Mouse (Mus musculus) layer of hippocampus, adult 9-10 months (tissue): ENCODE measurements around the gene Tgm2.
A peak's percentile ranks its signal among the peaks of the same experiment; 100 is the strongest.

Experiments used
- DNase-seq: peaks from one replicate; pipeline ENCODE4 v3.0.0; 2022; ENCODE audit warnings: low spot score

Gene Tgm2

DNA sequence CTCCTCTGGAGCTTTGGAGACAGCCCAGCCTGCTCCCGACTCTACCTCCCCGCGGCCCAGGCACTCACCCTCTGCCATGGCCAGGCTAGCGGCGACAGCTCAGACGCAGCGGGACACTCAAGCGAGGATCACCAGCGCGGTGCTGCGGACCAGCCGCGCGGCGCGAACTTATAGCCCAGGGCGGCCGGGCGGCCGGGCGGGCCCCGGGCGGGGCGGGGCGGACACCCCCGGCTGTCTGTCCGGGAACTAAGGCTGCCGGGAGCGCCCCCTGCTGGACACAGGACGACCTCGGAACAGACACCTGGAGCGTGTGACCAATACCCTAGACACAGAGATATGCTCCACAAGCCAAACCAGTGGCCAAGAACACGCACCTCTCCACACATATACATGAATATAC is at the start of gene Tgm2:
Tgm2 (minus strand) TSS at position 214 of the 400 bp plus-strand sequence.
- peak; percentile 25 for DNase-seq

DNA sequence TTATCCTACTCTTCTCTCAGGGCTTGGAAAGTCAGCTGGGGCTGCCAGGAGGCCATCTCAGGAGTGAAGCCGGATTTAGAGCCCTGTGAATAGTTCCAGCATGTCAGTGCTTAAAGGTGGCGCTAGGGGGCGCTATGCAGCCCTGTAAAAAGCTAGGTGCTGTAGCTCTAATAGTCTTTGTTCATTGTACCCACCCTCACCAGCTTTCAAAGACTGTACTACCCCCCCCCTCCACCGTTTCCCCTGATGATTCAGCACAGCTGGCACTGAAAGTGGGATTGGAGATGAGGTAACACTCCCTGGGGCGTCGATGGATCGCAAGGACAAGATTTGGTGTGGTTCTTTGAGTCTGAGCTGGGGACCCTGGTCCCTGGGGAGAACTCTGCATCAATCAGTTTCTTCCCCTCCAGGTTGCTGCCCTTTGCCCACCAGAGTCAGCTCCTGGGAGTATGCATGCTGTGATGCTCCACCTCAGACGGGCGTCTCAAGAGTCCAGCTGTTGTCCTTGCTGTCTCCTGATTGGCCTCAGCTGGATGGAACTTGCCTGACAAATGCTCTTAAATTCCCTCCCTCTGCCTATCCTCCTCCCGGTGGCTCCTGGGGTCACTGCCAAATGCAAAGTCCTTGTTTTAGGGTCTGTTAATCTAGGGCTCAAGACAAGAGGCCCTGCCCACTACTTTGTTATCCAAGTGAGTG is 48.9 kb upstream of the Tgm2 start:
- no peak for DNase-seq

DNA sequence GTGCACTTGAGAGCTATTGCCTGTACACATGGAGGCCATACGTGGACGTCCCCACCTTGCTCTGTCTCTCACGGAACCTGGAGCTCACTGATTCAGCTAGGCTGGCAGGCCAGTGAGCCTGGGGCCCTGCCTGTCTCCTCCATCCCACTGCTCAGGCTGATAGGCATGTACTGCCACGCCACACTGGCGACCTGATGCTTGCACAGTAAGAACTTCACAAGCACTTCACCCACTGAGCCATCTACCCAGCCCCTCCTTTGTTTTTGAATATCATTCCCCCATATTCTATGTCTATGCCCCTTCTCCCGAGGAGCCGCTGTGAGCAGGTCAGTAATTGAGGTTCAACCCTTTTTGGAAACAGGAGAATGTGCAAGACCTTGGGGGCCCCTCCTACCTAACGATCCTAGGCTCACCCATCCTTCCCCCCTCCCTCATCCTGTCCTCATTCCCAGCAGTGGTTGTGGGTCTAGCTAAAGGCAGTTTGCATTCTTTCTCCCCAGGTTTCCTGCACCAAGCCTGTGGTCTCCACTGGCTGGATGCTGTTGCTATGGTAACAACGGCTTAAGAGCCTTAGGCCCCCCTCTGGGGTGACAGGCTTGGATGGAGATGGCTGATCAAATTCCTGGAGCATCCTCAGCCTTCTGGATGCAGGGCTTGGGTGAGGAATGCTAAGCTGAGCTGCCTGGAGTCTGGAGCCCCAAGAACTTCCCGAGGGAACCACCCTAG is 47.5 kb upstream of the Tgm2 start:
- no peak for DNase-seq

DNA sequence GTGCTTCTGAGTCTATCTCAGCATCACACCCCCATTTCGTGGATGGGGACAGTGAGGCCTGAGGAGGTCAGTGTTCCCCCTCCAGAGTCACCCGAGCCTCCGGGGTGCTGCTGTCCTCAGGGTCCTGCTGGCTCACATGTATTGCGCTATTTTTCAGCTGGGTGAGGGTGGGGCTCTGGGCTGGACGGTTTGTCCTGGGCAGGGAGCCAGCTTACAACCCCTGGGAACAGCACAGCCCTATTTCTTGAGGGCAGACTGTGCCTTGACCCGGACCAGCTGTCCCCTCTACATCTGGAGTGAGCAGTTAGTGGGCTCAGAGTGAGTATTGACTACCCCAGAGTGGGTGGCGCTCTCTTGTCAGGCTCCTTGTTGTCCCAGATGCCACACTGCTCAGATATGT is 44.9 kb upstream of the Tgm2 start:
- DNase-seq = no peak

DNA sequence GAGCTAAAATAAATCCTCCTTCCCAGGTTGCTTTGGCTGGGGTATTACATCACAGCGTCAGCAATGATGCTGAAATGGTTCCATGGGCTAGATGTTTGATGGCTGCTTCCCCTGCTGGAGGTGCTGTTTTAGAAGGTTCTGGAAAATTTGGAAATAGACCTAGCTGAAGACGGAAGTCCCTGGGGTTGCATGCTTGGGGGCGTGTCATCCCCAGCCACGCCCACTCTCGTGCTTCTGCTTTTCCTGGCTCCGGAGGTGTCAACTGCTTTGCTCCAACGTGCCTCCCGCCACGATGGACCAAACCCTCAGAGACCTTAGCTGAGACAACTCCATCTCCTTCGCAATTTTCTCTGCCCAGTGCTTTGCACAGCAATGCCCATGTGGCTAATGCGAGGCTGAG is 43.2 kb upstream of the Tgm2 start:
- DNase-seq = no peak

DNA sequence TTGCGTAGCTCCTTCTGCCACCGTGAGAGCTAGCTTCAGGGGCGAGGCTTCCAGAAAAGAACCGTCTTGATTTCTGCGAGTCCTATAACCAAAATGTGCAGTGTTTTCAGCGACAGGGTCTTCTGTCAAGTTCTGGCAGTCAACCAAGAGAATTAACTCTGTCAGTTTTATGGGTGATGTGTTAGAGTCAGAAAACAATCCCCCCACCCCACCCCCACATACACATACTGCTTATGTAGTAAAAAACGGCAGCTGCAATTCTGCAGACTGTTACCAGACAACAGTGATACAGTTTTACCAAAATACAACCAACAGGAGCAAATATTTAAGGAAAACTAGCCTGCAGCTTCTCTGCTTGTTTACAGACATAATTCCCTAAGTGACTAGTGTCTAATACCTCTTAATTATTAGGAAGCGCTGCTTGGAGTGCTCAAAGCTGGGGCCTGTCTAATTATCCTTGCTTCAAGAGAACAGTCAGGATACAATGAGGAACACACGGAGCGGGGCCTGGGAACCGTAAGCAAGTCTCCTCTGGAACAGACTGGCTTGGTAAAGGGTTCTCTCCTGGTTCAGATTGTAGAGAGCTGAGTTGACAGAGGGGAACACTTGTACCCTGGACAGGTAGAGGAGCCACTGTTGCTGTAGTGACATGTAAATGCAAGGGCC is 40.1 kb upstream of the Tgm2 start:
- DNase-seq = no peak

DNA sequence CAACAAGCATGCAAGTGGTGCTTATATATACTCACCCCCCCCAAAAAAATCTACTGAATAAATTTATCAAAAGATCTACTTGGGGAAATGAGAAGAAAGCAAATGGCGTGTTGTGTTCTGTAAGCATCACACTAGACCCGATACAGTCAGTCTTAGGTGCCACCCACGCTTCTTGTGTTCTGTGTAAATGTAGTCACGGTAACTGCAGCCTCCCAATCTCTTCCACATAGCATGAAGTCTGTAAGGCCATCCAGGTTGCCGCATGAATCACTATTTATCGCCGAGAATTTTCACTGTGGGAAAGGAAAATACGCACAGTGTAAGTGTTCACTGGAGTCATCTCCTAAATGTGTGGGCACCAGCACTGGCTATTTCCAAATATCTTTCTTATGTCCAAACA is 37.0 kb upstream of the Tgm2 start:
- no peak for DNase-seq

DNA sequence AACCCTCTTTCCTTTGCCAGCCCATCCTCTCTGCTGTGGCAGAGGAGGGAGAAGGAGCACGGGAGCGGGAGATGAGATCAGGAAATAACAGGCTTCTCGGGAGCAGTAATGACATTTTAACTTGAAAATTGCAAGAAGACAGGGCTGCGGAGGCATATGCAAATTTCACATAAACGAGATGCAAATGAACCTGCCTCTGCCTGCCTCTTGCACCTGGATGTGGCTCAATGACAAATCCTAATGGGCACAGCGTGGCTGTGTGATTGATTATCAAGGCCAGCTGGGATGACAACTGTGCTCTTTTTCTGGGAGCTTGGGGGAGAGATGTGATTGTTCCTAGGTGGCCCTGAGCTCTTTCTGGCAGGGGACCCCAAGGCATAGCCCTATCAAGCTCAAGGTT is 35.7 kb upstream of the Tgm2 start:
- no peak for DNase-seq

DNA sequence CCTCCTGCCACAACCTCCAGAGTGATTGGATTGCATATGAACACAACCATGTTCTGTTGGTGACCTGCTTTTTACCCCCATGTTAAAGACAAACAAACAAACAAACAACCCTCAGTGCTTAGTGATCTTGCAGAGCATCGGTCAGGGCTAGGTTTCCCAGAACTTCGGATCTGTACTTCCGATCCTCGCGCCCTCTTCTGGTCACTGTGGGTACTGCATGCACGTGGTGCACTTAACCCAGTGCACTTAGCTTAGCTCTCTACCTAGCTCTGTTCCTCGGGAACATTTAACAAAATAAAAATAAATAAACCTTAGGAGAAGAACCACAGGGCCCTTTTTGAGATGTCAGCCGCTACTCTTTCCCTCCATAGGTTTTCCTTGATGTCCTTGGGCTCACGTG is 34.6 kb upstream of the Tgm2 start:
- no peak for DNase-seq

DNA sequence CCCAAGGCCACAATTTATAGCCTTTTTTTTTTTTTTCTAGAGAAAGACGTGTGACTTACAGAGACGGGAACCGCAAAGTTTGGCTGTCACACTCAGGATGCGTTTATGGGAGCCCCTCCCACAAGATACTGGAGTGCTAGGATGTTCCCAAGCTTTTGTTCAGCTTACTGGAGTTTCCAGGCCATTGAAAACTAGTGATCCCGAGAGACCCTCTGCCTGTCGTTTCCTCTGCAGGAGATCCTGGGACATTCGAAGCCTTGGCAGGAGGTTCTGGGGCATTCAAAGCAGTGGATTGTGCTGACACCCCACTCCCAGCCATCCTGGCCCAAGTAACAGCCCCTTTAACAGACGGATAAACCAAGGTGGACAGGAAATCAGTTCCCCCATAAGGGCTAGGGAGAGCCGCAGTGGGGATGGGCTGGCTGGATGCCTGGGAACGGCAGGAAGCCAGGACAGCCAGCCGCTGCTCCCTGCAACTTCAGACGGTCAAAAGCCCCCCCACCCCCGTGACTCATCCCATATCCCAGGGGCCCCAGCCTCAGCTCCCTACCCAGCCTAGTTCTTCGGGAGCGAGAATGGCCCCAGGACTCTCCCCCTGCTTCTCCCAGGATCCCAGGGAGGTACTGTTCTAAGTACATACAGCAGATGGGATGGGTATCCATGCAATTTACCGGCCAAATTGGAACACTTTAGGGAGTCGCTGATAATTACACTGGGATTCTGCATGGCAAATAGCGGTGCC is 33.3 kb upstream of the Tgm2 start:
- DNase-seq = no peak

DNA sequence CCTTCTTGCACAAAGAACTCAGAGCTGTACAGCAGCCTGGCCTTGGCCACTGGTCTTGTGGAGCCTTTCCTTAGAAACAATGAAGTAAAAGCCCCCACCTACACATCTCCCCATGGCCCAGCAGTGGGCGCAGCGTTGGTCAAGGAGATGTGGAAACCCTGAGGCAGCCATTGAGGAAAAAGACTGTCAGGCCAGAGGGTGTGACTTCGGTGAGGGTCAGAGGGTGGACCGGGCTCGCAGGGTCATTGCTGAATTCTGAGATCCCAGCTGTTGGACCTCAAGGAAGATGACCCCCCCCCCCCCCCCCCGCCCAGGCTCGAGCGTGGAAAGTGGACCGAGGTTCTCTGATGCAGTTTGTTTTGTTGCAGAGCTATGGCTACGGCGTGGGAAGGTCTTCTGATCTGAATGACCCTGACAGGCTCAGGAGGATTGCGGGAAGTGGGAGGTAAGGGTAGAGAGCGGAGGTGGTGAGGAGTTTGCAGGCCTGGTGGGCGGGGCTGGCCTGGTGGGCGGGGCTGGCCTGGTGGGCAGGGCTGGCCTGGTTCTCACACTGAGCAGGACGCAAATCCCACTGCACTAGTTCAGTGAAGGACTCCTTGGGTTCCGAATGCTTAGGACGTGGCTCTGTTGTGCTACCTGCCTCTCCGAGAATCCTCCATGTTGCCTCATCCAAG is 32.6 kb upstream of the Tgm2 start:
- no peak for DNase-seq

DNA sequence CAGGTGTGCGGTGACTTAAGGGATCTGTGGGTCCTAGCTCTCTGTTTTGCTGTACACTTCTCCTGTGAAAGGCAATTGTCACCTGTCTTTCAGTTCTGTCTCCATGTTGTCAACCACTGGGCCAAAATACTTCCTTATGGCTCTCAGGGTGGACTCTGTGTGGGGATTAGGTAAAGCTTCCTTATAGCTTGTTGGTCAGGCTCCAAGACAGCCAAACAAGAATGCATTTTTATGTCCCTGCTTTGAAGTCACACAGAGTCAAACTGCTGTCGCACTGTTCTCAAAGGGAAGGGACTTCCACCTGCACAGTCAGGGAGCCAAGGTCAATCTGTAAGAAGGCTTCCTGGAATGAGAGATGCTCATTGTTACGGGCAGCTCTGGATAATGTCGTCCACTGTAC is 31.9 kb upstream of the Tgm2 start:
- DNase-seq = no peak

DNA sequence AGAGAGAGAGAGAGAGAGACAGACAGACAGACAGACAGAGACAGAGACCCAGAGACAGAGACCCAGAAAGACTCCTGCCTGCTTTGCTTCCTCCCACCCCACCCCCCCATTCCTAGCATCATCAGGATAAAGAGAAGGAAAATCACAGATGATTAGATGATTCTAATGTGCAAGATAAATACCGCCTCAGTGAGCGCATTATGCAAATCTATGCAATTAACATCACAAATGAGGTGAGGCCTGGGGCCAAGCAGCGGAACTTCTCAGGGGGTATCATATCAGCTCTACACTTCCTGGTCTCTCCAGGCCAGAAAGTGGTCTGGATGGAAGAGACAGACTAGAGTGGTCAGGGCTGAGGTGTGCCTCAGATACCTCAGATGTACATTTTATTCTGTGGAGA is 31.3 kb upstream of the Tgm2 start:
- DNase-seq = no peak

DNA sequence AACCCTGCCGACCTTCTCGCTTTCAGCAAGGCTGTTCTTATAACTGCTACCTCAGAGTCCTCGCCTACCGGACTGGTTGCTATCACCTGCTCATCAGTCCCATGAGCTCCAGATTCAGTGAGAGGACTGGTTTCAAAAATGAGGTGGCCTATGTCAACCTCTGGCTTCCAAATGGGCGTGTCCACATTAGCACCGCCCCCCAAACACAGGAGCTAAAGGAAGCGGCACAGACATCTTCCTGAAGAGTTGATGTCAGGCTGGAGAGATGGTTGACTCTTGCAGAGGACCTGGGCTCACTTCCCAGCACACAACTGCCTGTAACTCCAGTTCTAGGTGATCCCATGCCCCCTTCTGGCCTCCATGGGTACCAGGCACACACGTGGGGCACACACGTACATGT is 30.5 kb upstream of the Tgm2 start:
- DNase-seq = no peak

DNA sequence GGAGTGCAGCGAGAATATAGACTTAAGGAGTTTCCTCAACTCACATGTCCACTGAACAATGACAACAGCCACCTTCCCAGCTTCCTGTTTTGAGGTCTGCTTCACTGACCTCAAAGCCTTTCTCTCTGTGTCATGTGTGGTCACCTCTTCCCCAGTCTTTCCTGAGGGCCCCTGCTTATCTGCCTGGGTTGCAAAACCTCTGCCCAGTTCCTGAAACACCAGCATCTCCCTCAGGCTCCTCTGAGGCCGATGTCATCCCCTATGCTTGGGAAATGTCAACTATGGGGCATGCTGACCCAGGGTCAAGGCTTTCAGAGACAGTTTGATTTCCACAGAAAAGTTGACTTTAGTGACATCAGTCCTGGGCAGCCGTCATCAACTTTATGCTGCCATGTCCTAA is 29.2 kb upstream of the Tgm2 start:
- no peak for DNase-seq

DNA sequence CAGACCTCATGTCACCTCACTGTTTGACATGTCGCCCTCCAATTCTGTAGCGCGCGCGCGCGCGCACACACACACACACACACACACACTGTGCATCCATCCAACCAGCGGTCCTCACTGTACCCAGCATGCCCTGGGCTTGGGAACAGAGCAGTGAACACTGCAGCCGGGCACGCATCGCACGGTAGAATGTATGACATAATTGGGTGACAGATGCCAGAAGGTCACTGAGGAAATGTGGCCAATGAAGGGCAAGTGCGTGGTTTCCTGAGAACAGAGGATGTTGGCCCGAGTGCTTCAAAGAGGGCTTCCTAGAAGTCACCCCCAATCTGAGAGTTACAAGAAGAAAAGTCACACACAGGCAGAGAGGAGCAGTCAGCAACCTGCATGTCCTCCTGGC is 28.7 kb upstream of the Tgm2 start:
- DNase-seq = no peak

DNA sequence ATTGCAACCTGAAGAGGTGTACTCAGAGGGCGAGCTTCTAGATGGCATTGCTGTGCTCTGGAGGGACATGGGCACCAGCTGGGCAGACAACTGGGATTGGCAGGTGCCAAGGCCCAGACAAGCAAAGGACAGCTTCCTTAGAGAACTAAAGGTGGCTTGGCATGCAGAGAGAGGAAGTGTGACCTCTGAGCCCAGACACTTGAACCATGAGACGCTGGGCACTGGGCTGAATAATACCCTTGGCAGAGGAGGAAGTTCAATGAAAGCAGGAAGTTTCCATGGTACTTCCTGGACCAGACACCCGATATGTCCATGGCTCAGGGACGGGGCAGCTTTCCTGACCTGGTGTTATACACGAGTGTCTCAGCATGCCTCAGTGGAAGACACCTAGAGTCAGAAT is 28.2 kb upstream of the Tgm2 start:
- no peak for DNase-seq

DNA sequence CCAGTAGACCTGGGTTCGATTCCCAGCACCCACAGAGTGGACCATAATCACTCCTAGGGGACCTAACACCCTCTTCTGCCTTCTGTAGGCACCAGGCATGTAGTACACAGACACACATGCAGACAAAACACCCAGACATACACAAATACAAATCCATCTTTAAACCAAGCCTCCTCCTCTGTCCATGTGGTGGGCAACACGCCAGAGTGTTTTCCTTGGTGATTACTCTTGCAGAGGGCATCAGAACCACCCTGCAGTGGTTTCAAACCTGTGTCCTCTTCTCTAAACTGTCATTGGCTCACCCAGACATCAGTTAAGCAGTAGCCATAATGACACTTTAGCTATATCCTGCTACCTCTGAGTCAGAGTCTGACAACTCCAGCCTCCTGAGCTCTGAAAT is 24.2 kb upstream of the Tgm2 start:
- no peak for DNase-seq

DNA sequence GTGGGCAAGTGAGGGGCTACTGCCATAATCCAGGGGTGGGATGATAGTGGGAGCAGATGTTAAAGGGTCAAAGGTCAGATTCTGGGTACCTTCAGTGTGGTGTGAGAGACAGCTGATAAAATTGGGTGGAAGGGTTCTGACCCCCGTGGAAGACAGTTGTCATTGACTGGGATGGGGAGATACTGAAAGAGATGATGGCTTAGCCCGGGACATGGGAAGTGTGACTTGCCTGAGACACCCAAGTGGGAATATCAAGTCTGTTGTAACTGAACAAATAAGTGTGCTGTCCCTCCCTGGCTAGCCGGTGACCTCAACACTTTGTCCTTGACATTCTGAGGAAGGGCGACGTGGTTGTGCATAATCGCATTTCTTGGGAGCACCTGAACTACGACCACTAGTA is 23.5 kb upstream of the Tgm2 start:
- DNase-seq = no peak

DNA sequence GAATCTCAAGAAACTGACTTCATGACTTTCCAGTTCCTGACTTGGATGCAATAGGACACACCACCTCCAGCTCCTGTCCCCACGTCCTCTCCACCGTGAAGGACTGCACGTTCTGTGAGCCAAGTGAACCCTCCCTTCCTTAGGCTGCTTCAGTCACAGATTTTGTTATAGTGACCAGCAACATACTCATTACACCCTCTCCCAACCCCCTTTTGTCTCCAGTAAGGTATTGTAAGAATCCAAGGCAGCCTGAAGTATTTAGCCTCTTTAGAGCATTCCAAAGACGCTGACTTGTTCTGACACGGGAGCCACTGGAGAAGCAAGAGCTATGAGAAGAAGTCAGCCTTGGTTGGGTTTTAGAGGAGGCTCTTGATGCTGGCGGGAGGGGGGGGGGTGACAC is 23.1 kb upstream of the Tgm2 start:
- no peak for DNase-seq

DNA sequence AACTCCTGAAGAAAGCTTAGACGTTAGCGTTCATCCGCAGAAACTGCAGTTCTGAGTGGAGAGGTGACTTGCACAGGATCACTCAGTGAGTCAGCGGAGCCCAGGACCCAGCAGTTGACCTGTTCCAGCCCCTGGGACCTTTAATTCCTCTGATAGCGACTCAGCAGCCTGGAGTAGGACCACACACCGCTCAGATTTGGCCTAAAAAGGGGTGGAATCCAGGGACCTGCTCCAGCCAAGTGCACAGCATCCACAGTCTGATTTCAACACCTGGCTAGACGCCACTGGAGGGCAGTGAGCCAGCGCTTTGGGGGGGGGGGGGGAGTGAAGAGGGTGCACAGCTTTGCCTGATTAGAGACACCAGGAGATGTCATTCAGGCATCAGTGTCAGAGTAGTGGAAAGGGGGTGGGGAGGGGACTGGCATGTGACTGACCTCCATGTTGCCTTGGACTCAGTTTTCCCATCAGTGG is 22.5 kb upstream of the Tgm2 start:
- no peak for DNase-seq
